Mouse (Mus musculus) cortical plate, adult 2 months (tissue): ENCODE measurements around the gene Magi1. TPM values are rescaled to one million over a fixed set of nuclear protein-coding genes. Genes with fewer than 3 reads are reported as not detected.

Experiments used
- H3K27ac ChIP-seq: fragments of 200-500 bp; 2 replicates; pipeline ENCODE4 v1.5.1; 2012; ENCODE audit warnings: low read length, control low read depth, inconsistent platforms; ENCODE audit not compliant: insufficient read depth
- H3K4me1 ChIP-seq: fragments of 200-500 bp; 2 replicates; pipeline ENCODE4 v1.6.1; 2011; ENCODE audit warnings: low read length; ENCODE audit not compliant: control insufficient read depth, insufficient read depth
- H3K4me3 ChIP-seq: fragments of 200-500 bp; 2 replicates; pipeline ENCODE4 v1.5.1; 2011; ENCODE audit warnings: mild to moderate bottlenecking, low read length, control low read depth; ENCODE audit not compliant: insufficient read depth
- CTCF ChIP-seq: fragments of 200-500 bp; IDR thresholded peaks from 2 replicates; pipeline ENCODE4 v1.5.1; 2011; ENCODE audit warnings: mild to moderate bottlenecking, control low read depth, low read length; ENCODE audit not compliant: insufficient read depth; ENCODE audit errors: extremely low read depth
- POLR2A ChIP-seq: fragments of 200-500 bp; IDR thresholded peaks from 2 replicates; pipeline ENCODE4 v1.6.1; 2011; ENCODE audit warnings: mild to moderate bottlenecking, low read length, control low read depth; ENCODE audit not compliant: insufficient read depth; ENCODE audit errors: extremely low read depth
- polyA plus RNA-seq: library from polyadenylated mRNA; depleted of rRNA; stranded (reverse); fragments of >200 nt; gene quantifications from 2 replicates; pipeline ENCODE4 v1.2.3, GENCODE M21; 2012

The Magi1 gene
- polyA plus RNA-seq, 1 experiment, result 39.5 TPM

GRCm38 (mm10) chr6:94152881-94153280 is 130.8 kb downstream of the Magi1 start:
- H3K4me3 ChIP-seq, result no peak overlapping the region
- H3K27ac ChIP-seq, result no peak overlapping the region
- no peak for TF ChIP-seq POLR2A
- TF ChIP-seq CTCF, result no peak

GRCm38 (mm10) chr6:94150876-94151275 is 132.8 kb downstream of the Magi1 start:
- TF ChIP-seq POLR2A, result no peak
- TF ChIP-seq CTCF, result no peak
- no peaks in the 10 kb centered on the region for H3K4me1 ChIP-seq
- H3K27ac ChIP-seq, result no peak overlapping the region
- H3K4me3 ChIP-seq, result no peak overlapping the region

More at GRCm38 (mm10) chr6:94152881-94153280, 130.8 kb downstream of the Magi1 start:
- no peaks in the 10 kb centered on the region for H3K4me1 ChIP-seq

- H3K27ac ChIP-seq, result no peak overlapping the region
- TF ChIP-seq CTCF (no peak), POLR2A (no peak)
- H3K4me1 ChIP-seq, result no peaks in the 10 kb centered on the region
- no peak overlapping the region for H3K4me3 ChIP-seq
These were observed 133.9 kb downstream of the Magi1 start for GRCm38 (mm10) chr6:94149800-94150199.

GRCm38 (mm10) chr6:94146206-94146493 is 137.6 kb downstream of the Magi1 start:
- TF ChIP-seq CTCF (no peak), POLR2A (no peak)
- no peak overlapping the region for H3K27ac ChIP-seq
- no peak overlapping the region for H3K4me3 ChIP-seq
- H3K4me1 ChIP-seq, result peaks cover 3% of the 10 kb centered on the region; the same call in 1 of the 2 replicates

GRCm38 (mm10) chr6:94145430-94146205 is 138.1 kb downstream of the Magi1 start:
- no peak for TF ChIP-seq CTCF
- no peak for TF ChIP-seq POLR2A
- H3K4me1 ChIP-seq, result peaks cover 3% of the 10 kb centered on the region; the same call in 1 of the 2 replicates
- no peak overlapping the region for H3K4me3 ChIP-seq
- no peak overlapping the region for H3K27ac ChIP-seq

GRCm38 (mm10) chr6:94142493-94142892 is 141.2 kb downstream of the Magi1 start:
- Histone ChIP-seq H3K4me1 (peaks cover 3% of the 10 kb centered on the region; the same call in 1 of the 2 replicates), H3K4me3 (no peak overlapping the region), H3K27ac (no peak overlapping the region)
- no peak for TF ChIP-seq POLR2A
- no peak for TF ChIP-seq CTCF

- Histone ChIP-seq H3K4me3 (no peak overlapping the region), H3K27ac (no peak overlapping the region), H3K4me1 (peaks cover 3% of the 10 kb centered on the region; the same call in 1 of the 2 replicates)
- TF ChIP-seq CTCF, result no peak
- no peak for TF ChIP-seq POLR2A
These were observed 142.2 kb downstream of the Magi1 start for GRCm38 (mm10) chr6:94141496-94141895.

- Histone ChIP-seq H3K4me3 (no peak overlapping the region), H3K4me1 (peaks cover 3% of the 10 kb centered on the region; the same call in 1 of the 2 replicates), H3K27ac (no peak overlapping the region)
- peak; percentile 32; the same call in 1 of the 2 replicates for TF ChIP-seq CTCF
- TF ChIP-seq POLR2A, result no peak
These were observed 143.7 kb downstream of the Magi1 start for GRCm38 (mm10) chr6:94139952-94140414.

- Histone ChIP-seq H3K27ac (no peak overlapping the region), H3K4me3 (no peak overlapping the region), H3K4me1 (peaks cover under 1% of the 10 kb centered on the region; the same call in 1 of the 2 replicates)
- TF ChIP-seq CTCF, result no peak
- no peak for TF ChIP-seq POLR2A
These were observed 147.0 kb downstream of the Magi1 start for GRCm38 (mm10) chr6:94136693-94137092.

- no peak overlapping the region for H3K4me3 ChIP-seq
- no peak overlapping the region for H3K27ac ChIP-seq
- TF ChIP-seq CTCF (no peak), POLR2A (no peak)
- H3K4me1 ChIP-seq, result no peaks in the 10 kb centered on the region
These were observed 149.6 kb downstream of the Magi1 start for GRCm38 (mm10) chr6:94134159-94134558.
